Mouse (Mus musculus): Measurements from ENCODE around the gene Apopt1.

- no peak for TF ChIP-seq GATA1 (IDR thresholded peaks at IDR 0.05; ENCODE audit: low read length)
- TF ChIP-seq TAL1 (IDR thresholded peaks at IDR 0.05; ENCODE audit: low read length): no peak
These were observed 87.6 kb downstream of the Apopt1 start for GRCm38 (mm10) chr12:111800459-111801183.

Data from erythroblast, embryonic 14.5 days (primary cell).